Mouse (Mus musculus): ENCODE results near the gene Dazap2. TPM values are rescaled to one million over a fixed set of nuclear protein-coding genes. Genes with fewer than 3 reads are reported as not detected.

Dazap2 gene
- polyA plus RNA-seq, 1 experiment from 2014 or later: 210 TPM

GRCm38 (mm10) chr15:100666219-100666696 is 51.1 kb downstream of the Dazap2 start:
- peak; percentile 44 for DNase-seq
- H3K27ac ChIP-seq (ENCODE audit: low read depth): no peak overlapping the region
- TF ChIP-seq CTCF (IDR thresholded peaks at IDR 0.05; ENCODE audit: low read depth): no peak

GRCm38 (mm10) chr15:100666851-100667250 is 51.7 kb downstream of the Dazap2 start:
- Histone ChIP-seq H3K27me3 (ENCODE audit: insufficient read depth, low read length) (no peaks in the 10 kb centered on the region), H3K4me3 (ENCODE audit: low read depth, low read length) (no peak overlapping the region), H3K27ac (ENCODE audit: low read depth) (no peak overlapping the region; the same call in 1 of the 2 replicates), H3K4me1 (ENCODE audit: insufficient read depth) (no peaks in the 10 kb centered on the region), H3K36me3 (ENCODE audit: insufficient read depth) (no peaks in the 10 kb centered on the region), H3K9me3 (ENCODE audit: low read depth, low read length) (no peaks in the 10 kb centered on the region), H3K9ac (no peak overlapping the region), H3K4me2 (no peak overlapping the region)
- WGBS: 10% methylated on average over 12 of the region's 12 CpGs
- no peak for ATAC-seq (ENCODE audit: insufficient read depth)
- peak; percentile 16 for DNase-seq
- TF ChIP-seq CTCF (IDR thresholded peaks at IDR 0.05; ENCODE audit: low read depth): no peak

More at GRCm38 (mm10) chr15:100666219-100666696, 51.1 kb downstream of the Dazap2 start:
- Histone ChIP-seq H3K4me1 (ENCODE audit: insufficient read depth) (no peaks in the 10 kb centered on the region), H3K4me2 (no peak overlapping the region), H3K36me3 (ENCODE audit: insufficient read depth) (no peaks in the 10 kb centered on the region), H3K27me3 (ENCODE audit: insufficient read depth, low read length) (no peaks in the 10 kb centered on the region), H3K9me3 (ENCODE audit: low read depth, low read length) (no peaks in the 10 kb centered on the region), H3K9ac (no peak overlapping the region), H3K4me3 (ENCODE audit: low read depth, low read length) (no peak overlapping the region)
- WGBS: 3% methylated on average over 7 of the region's 7 CpGs
- no peak; the same call in 1 of the 2 replicates for ATAC-seq (ENCODE audit: insufficient read depth)

GRCm38 (mm10) chr15:100667420-100667819 is 52.3 kb downstream of the Dazap2 start:
- ATAC-seq (ENCODE audit: insufficient read depth): no peak

GRCm38 (mm10) chr15:100667871-100668545 is 52.9 kb downstream of the Dazap2 start:
- 75% methylated on average over 5 of the region's 5 CpGs for WGBS
- H3K27ac ChIP-seq (ENCODE audit: low read depth): no peak overlapping the region
- H3K9me3 ChIP-seq (ENCODE audit: low read depth, low read length): no peaks in the 10 kb centered on the region
- no peaks in the 10 kb centered on the region for H3K36me3 ChIP-seq (ENCODE audit: insufficient read depth)
- DNase-seq: no peak
- no peaks in the 10 kb centered on the region for H3K4me1 ChIP-seq (ENCODE audit: insufficient read depth)
- TF ChIP-seq CTCF (IDR thresholded peaks at IDR 0.05; ENCODE audit: low read depth): no peak
- no peak overlapping the region for H3K4me2 ChIP-seq
- no peak for ATAC-seq (ENCODE audit: insufficient read depth)
- no peak overlapping the region for H3K9ac ChIP-seq
- no peaks in the 10 kb centered on the region for H3K27me3 ChIP-seq (ENCODE audit: insufficient read depth, low read length)
- no peak overlapping the region for H3K4me3 ChIP-seq (ENCODE audit: low read depth, low read length)

More at GRCm38 (mm10) chr15:100667420-100667819, 52.3 kb downstream of the Dazap2 start:
- Histone ChIP-seq H3K27me3 (ENCODE audit: insufficient read depth, low read length) (no peaks in the 10 kb centered on the region), H3K4me2 (no peak overlapping the region), H3K4me1 (ENCODE audit: insufficient read depth) (no peaks in the 10 kb centered on the region), H3K4me3 (ENCODE audit: low read depth, low read length) (no peak overlapping the region), H3K9ac (no peak overlapping the region), H3K36me3 (ENCODE audit: insufficient read depth) (no peaks in the 10 kb centered on the region), H3K9me3 (ENCODE audit: low read depth, low read length) (no peaks in the 10 kb centered on the region), H3K27ac (ENCODE audit: low read depth) (no peak overlapping the region)
- no peak for DNase-seq
- WGBS: 53% methylated on average over 6 of the region's 6 CpGs
- TF ChIP-seq CTCF (IDR thresholded peaks at IDR 0.05; ENCODE audit: low read depth): no peak

GRCm38 (mm10) chr15:100669337-100669736 is 54.2 kb downstream of the Dazap2 start, which contains the start of gene Bin2:
Gene Bin2 (minus strand): TSS chr15:100669553.
- Histone ChIP-seq H3K27me3 (ENCODE audit: insufficient read depth, low read length) (no peaks in the 10 kb centered on the region), H3K9me3 (ENCODE audit: low read depth, low read length) (no peaks in the 10 kb centered on the region), H3K4me2 (no peak within 1 kb of the TSS), H3K27ac (ENCODE audit: low read depth) (no peak within 1 kb of the TSS), H3K9ac (no peak within 1 kb of the TSS), H3K36me3 (ENCODE audit: insufficient read depth) (no peaks in the 10 kb centered on the region), H3K4me3 (ENCODE audit: low read depth, low read length) (peak within 1 kb of the TSS; percentile 6; the same call in 1 of the 2 replicates), H3K4me1 (ENCODE audit: insufficient read depth) (no peaks in the 10 kb centered on the region)
- no peak for ATAC-seq (ENCODE audit: insufficient read depth)
- TF ChIP-seq CTCF (IDR thresholded peaks at IDR 0.05; ENCODE audit: low read depth): no peak
- DNase-seq: no peak
- 84% methylated on average over 20 of the region's 20 CpGs for WGBS

GRCm38 (mm10) chr15:100670004-100670403 is 54.9 kb downstream of the Dazap2 start:
- H3K9ac ChIP-seq: no peak overlapping the region
- no peak for DNase-seq
- WGBS: 76% methylated on average over 8 of the region's 8 CpGs
- H3K27ac ChIP-seq (ENCODE audit: low read depth): no peak overlapping the region
- H3K4me1 ChIP-seq (ENCODE audit: insufficient read depth): no peaks in the 10 kb centered on the region
- no peak for TF ChIP-seq CTCF (IDR thresholded peaks at IDR 0.05; ENCODE audit: low read depth)
- H3K9me3 ChIP-seq (ENCODE audit: low read depth, low read length): no peaks in the 10 kb centered on the region
- no peaks in the 10 kb centered on the region for H3K36me3 ChIP-seq (ENCODE audit: insufficient read depth)
- H3K27me3 ChIP-seq (ENCODE audit: insufficient read depth, low read length): no peaks in the 10 kb centered on the region
- no peak overlapping the region for H3K4me2 ChIP-seq
- no peak for ATAC-seq (ENCODE audit: insufficient read depth)
- no peak overlapping the region for H3K4me3 ChIP-seq (ENCODE audit: low read depth, low read length)

Small RNA genes within 50 kb of the gene (microRNA-seq; reads per million reads assigned to microRNA genes)
- not detected for gene Mir6961 (ENCODE audit: borderline number of aligned reads)

Other genes starting within 250 kb of the Dazap2 start
- gene Gm5475, start 193.2 kb upstream of the Dazap2 start, polyA plus RNA-seq (2014; fragmentation: Nextera tagmentation; extraction: Ambion mirVana): not detected in 2 replicates
- gene Slc11a2, start 190.3 kb upstream of the Dazap2 start, polyA plus RNA-seq (2014; fragmentation: Nextera tagmentation; extraction: Ambion mirVana): 17.8 and 21.6 TPM in 2 replicates
- 20.6 and 22.9 TPM in 2 replicates for gene Letmd1, start 146.3 kb upstream of the Dazap2 start, polyA plus RNA-seq (2014; fragmentation: Nextera tagmentation; extraction: Ambion mirVana)
- gene Csrnp2, start 119.9 kb upstream of the Dazap2 start, polyA plus RNA-seq (2014; fragmentation: Nextera tagmentation; extraction: Ambion mirVana): 15.7 and 18.0 TPM in 2 replicates
- 23.0 and 25.5 TPM in 2 replicates for gene Tfcp2, start 63.3 kb upstream of the Dazap2 start, polyA plus RNA-seq (2014; fragmentation: Nextera tagmentation; extraction: Ambion mirVana)
- 6.5 and 7.6 TPM in 2 replicates for gene Pou6f1, start 15.4 kb upstream of the Dazap2 start, polyA plus RNA-seq (2014; fragmentation: Nextera tagmentation; extraction: Ambion mirVana)
- gene Smagp, start 21.6 kb downstream of the Dazap2 start, polyA plus RNA-seq (2014; fragmentation: Nextera tagmentation; extraction: Ambion mirVana): 9.5 and 11.9 TPM in 2 replicates
- gene Bin2, start 54.2 kb downstream of the Dazap2 start, polyA plus RNA-seq (2014; fragmentation: Nextera tagmentation; extraction: Ambion mirVana): 4.8 TPM in 2 replicates
- 0.97 and 1.2 TPM in 2 replicates for gene Cela1, start 72.6 kb downstream of the Dazap2 start, polyA plus RNA-seq (2014; fragmentation: Nextera tagmentation; extraction: Ambion mirVana)
- 0.07 and 0.25 TPM in 2 replicates for gene Galnt6, start 114.0 kb downstream of the Dazap2 start, polyA plus RNA-seq (2014; fragmentation: Nextera tagmentation; extraction: Ambion mirVana)
- 1.6 and 2.5 TPM in 2 replicates for gene Slc4a8, start 146.4 kb downstream of the Dazap2 start, polyA plus RNA-seq (2014; fragmentation: Nextera tagmentation; extraction: Ambion mirVana)